Mouse (Mus musculus): ENCODE data around the gene D630039A03Rik.

DNA sequence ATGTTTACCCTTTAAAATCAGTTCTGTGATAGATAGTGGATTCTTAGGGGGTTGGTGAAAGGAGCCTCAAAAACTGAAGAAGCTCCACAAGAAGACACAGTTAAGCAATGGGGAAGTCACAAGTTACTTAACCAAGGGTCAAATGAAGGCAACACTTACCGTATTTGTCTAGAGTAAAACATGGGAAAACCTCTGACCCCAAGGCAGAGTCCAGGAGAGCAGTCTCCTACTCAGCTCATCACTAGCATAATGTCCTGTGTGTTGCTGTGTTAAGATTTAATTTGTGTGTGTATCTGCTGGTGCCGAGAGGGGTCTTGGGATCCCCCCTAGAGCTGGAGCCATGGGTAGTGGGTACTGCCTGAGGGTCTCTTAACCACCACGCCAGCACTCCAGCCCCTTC is 36.3 kb upstream of the D630039A03Rik start:
- TF ChIP-seq CTCF (IDR thresholded peaks at IDR 0.05) (no peak), EP300 (IDR thresholded peaks at IDR 0.05) (no peak)

All from lung, postnatal 0 days (tissue).